Mouse (Mus musculus): ENCODE measurements at regions not wholly inside any gene's neighbourhood (a gene's known extent, or its start where the extent isn't known, plus 50 kb on each side); places are given as distances from the start of the nearest gene placed in this dataset.

DNA sequence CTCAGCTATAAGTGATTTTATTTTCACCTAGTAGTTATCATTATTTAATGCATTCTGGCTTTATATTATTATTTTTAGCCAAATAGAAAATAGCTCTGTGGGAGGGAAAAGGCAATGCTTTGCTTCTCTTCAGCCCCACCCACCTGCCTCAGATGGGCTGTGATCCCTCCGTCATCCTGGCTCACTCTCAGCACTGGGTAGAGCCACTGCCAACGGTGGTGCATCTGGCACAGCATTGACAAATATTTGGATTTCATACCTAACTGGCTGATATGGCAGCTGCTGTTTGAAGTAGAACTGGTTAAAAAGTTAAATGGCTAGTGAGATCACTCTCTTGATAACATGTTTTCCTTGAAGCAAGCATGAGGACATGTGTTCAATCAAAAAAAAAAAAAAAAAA lies 53.6 kb upstream of the Dars start:
- intact Hi-C loops (cut with DNase I) = no loop called here
- no peak for DNase-seq (ENCODE audit: low spot score in 2 of 2)

DNA sequence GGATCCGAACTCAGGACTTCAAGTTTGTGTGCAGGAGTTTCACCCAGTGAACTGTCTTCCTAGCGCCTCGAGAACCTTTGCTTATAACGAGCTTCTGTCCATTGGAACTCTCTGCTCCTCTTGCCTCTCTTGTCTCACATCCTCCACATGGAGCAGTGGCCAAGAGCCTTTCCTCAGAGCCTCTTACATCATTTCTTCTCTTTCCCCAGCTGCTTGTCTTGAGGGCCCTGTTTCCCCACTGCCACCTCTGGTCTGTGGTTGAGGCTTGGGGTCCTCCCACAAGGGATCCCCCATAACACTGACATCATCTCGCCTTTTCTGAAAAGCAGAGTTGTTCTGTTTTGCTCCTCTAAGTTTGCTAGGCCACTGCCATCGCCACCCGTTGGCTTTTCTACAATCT lies 51.9 kb upstream of the Dars start:
- intact Hi-C loops (cut with DNase I) = no loop called here
- no peak for DNase-seq (ENCODE audit: low spot score in 2 of 2)

All from left cerebral cortex, postnatal 14 days (tissue).